Mouse (Mus musculus): ENCODE measurements around the gene Gm44511. TPM values are rescaled to one million over a fixed set of nuclear protein-coding genes. Genes with fewer than 3 reads are reported as not detected.

Gm44511 gene
- polyA plus RNA-seq, 1 experiment = not detected

- no peaks in the 10 kb centered on the region for H3K36me3 ChIP-seq (ENCODE audit: control insufficient read depth, insufficient read depth, low read length, poor library complexity, severe bottlenecking)
- no peak overlapping the region for H3K9ac ChIP-seq (ENCODE audit: low read depth, poor library complexity, severe bottlenecking)
- no peak overlapping the region for H3K4me3 ChIP-seq (ENCODE audit: low read depth, low read length)
- no peak for TF ChIP-seq CTCF (IDR thresholded peaks at IDR 0.05; ENCODE audit: low read depth, low read length)
- TF ChIP-seq EP300 (IDR thresholded peaks at IDR 0.05; ENCODE audit: insufficient read depth, low read depth, low read length) = no peak
- no peak for TF ChIP-seq POLR2A (IDR thresholded peaks at IDR 0.05; ENCODE audit: insufficient read depth, low read length)
- H3K9me3 ChIP-seq (replicated peaks; ENCODE audit: control insufficient read depth, insufficient read depth, low read length, poor library complexity, severe bottlenecking) = 0 out of 2 replicates have a peak, but pooled peaks cover 4% of the 10 kb centered on the region
- no peaks in the 10 kb centered on the region for H3K4me1 ChIP-seq (ENCODE audit: control insufficient read depth, insufficient read depth, low read length)
- H3K27ac ChIP-seq (ENCODE audit: insufficient read depth, low read length) = no peak overlapping the region
- H3K27me3 ChIP-seq (ENCODE audit: control insufficient read depth, insufficient read depth, low read length, poor library complexity, severe bottlenecking) = no peaks in the 10 kb centered on the region
Measured at GRCm38 (mm10) chr6:128854895-128855294, 28.8 kb upstream of the Gm44511 start.

- Histone ChIP-seq H3K4me1 (ENCODE audit: control insufficient read depth, insufficient read depth, low read length) (no peaks in the 10 kb centered on the region), H3K9ac (ENCODE audit: low read depth, poor library complexity, severe bottlenecking) (no peak overlapping the region), H3K9me3 (replicated peaks; ENCODE audit: control insufficient read depth, insufficient read depth, low read length, poor library complexity, severe bottlenecking) (0 out of 2 replicates have a peak, but pooled peaks cover 4% of the 10 kb centered on the region), H3K27me3 (ENCODE audit: control insufficient read depth, insufficient read depth, low read length, poor library complexity, severe bottlenecking) (no peaks in the 10 kb centered on the region), H3K27ac (ENCODE audit: insufficient read depth, low read length) (no peak overlapping the region), H3K36me3 (ENCODE audit: control insufficient read depth, insufficient read depth, low read length, poor library complexity, severe bottlenecking) (no peaks in the 10 kb centered on the region), H3K4me3 (ENCODE audit: low read depth, low read length) (peak overlapping the region; percentile 20)
- no peak for TF ChIP-seq EP300 (IDR thresholded peaks at IDR 0.05; ENCODE audit: insufficient read depth, low read depth, low read length)
Measured at GRCm38 (mm10) chr6:128854024-128854820, 28.1 kb upstream of the Gm44511 start.

GRCm38 (mm10) chr6:128852766-128853165, 26.7 kb upstream of the Gm44511 start:
- Histone ChIP-seq H3K36me3 (ENCODE audit: control insufficient read depth, insufficient read depth, low read length, poor library complexity, severe bottlenecking) (no peaks in the 10 kb centered on the region), H3K9me3 (replicated peaks; ENCODE audit: control insufficient read depth, insufficient read depth, low read length, poor library complexity, severe bottlenecking) (0 out of 2 replicates have a peak, but pooled peaks cover 4% of the 10 kb centered on the region), H3K27me3 (ENCODE audit: control insufficient read depth, insufficient read depth, low read length, poor library complexity, severe bottlenecking) (no peaks in the 10 kb centered on the region), H3K9ac (ENCODE audit: low read depth, poor library complexity, severe bottlenecking) (no peak overlapping the region), H3K4me3 (ENCODE audit: low read depth, low read length) (no peak overlapping the region), H3K4me1 (ENCODE audit: control insufficient read depth, insufficient read depth, low read length) (no peaks in the 10 kb centered on the region), H3K27ac (ENCODE audit: insufficient read depth, low read length) (no peak overlapping the region)
- TF ChIP-seq EP300 (IDR thresholded peaks at IDR 0.05; ENCODE audit: insufficient read depth, low read depth, low read length) (no peak), POLR2A (IDR thresholded peaks at IDR 0.05; ENCODE audit: insufficient read depth, low read length) (no peak), CTCF (IDR thresholded peaks at IDR 0.05; ENCODE audit: low read depth, low read length) (no peak)

DNA sequence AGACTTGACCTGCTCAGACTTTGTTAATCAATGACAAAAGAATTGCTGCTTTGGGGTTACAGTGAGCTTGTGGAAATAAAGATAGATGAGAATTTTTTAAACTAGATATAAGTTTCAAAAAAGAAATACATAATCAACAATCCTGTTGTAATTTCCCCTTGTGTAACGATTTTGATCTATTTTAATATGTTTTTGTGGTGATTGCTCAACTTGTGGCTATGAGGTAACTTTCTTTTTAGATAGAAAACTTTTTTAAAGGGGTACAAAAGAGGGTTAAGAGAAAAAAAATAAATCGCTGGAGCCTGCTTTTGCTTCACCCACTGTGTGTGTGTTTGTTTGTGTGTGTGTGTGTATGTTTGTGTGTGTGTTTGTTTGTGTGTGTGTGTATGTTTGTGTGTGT, 25.0 kb upstream of the Gm44511 start:
- Histone ChIP-seq H3K9ac (ENCODE audit: low read depth, poor library complexity, severe bottlenecking) (no peak overlapping the region), H3K4me1 (ENCODE audit: control insufficient read depth, insufficient read depth, low read length) (no peaks in the 10 kb centered on the region), H3K4me3 (ENCODE audit: low read depth, low read length) (no peak overlapping the region), H3K27me3 (ENCODE audit: control insufficient read depth, insufficient read depth, low read length, poor library complexity, severe bottlenecking) (no peaks in the 10 kb centered on the region), H3K27ac (ENCODE audit: insufficient read depth, low read length) (no peak overlapping the region), H3K9me3 (replicated peaks; ENCODE audit: control insufficient read depth, insufficient read depth, low read length, poor library complexity, severe bottlenecking) (0 out of 2 replicates have a peak, but pooled peaks cover 4% of the 10 kb centered on the region), H3K36me3 (ENCODE audit: control insufficient read depth, insufficient read depth, low read length, poor library complexity, severe bottlenecking) (no peaks in the 10 kb centered on the region)
- no peak for TF ChIP-seq EP300 (IDR thresholded peaks at IDR 0.05; ENCODE audit: insufficient read depth, low read depth, low read length)
- TF ChIP-seq POLR2A (IDR thresholded peaks at IDR 0.05; ENCODE audit: insufficient read depth, low read length) = no peak
- TF ChIP-seq CTCF (IDR thresholded peaks at IDR 0.05; ENCODE audit: low read depth, low read length) = no peak

DNA sequence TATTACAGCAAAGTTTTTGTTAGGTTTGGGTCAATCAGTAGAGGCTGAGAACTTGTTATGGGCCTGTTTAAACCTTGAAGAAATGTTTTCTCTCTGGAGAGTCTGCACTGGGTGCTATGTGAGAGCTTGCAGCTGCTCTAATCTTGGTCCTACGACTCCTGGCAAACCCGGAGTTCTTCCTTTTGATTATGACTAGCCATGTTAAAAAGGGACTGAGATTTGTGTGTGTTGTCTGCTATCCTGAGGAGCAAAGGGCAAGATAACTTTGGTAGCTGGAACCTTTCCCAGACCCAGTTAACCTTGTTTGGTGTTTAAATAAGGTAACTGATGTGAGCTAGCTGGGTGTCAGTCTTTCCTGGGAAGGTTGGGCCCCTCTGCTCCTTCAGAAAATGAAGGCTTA, 24.6 kb upstream of the Gm44511 start:
- Histone ChIP-seq H3K36me3 (ENCODE audit: control insufficient read depth, insufficient read depth, low read length, poor library complexity, severe bottlenecking) (no peaks in the 10 kb centered on the region), H3K27me3 (ENCODE audit: control insufficient read depth, insufficient read depth, low read length, poor library complexity, severe bottlenecking) (no peaks in the 10 kb centered on the region), H3K4me1 (ENCODE audit: control insufficient read depth, insufficient read depth, low read length) (no peaks in the 10 kb centered on the region), H3K9me3 (replicated peaks; ENCODE audit: control insufficient read depth, insufficient read depth, low read length, poor library complexity, severe bottlenecking) (0 out of 2 replicates have a peak, but pooled peaks cover 4% of the 10 kb centered on the region), H3K4me3 (ENCODE audit: low read depth, low read length) (no peak overlapping the region), H3K27ac (ENCODE audit: insufficient read depth, low read length) (no peak overlapping the region), H3K9ac (ENCODE audit: low read depth, poor library complexity, severe bottlenecking) (no peak overlapping the region)
- TF ChIP-seq CTCF (IDR thresholded peaks at IDR 0.05; ENCODE audit: low read depth, low read length) = no peak
- TF ChIP-seq EP300 (IDR thresholded peaks at IDR 0.05; ENCODE audit: insufficient read depth, low read depth, low read length) = no peak
- TF ChIP-seq POLR2A (IDR thresholded peaks at IDR 0.05; ENCODE audit: insufficient read depth, low read length) = no peak

DNA sequence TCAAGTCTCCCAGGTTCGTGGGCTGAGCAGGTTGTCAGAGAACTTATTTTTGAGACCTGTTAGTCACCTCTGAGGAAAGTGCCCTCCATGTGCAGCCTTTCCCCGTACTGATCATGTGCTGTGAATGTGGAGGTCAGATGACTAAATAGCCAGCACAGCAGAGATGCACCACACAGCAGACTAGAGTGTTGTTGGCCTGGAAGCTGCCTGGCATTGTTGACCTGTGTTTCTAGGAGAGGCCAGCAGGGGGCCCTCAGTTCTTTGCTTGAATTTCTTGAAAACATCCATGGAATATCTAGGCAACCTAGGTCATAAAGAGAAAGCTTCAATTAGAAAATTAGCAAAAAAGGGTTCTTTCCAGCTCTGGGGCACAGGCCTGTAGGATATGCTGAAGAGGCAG, 23.8 kb upstream of the Gm44511 start:
- Histone ChIP-seq H3K4me3 (ENCODE audit: low read depth, low read length) (no peak overlapping the region), H3K9ac (ENCODE audit: low read depth, poor library complexity, severe bottlenecking) (no peak overlapping the region), H3K36me3 (ENCODE audit: control insufficient read depth, insufficient read depth, low read length, poor library complexity, severe bottlenecking) (no peaks in the 10 kb centered on the region), H3K9me3 (replicated peaks; ENCODE audit: control insufficient read depth, insufficient read depth, low read length, poor library complexity, severe bottlenecking) (0 out of 2 replicates have a peak, but pooled peaks cover 4% of the 10 kb centered on the region), H3K4me1 (ENCODE audit: control insufficient read depth, insufficient read depth, low read length) (no peaks in the 10 kb centered on the region), H3K27me3 (ENCODE audit: control insufficient read depth, insufficient read depth, low read length, poor library complexity, severe bottlenecking) (no peaks in the 10 kb centered on the region), H3K27ac (ENCODE audit: insufficient read depth, low read length) (no peak overlapping the region)
- peak; percentile 6 for TF ChIP-seq CTCF (IDR thresholded peaks at IDR 0.05; ENCODE audit: low read depth, low read length)
- TF ChIP-seq POLR2A (IDR thresholded peaks at IDR 0.05; ENCODE audit: insufficient read depth, low read length) = no peak

Data from ES-Bruce4 (cell line).